Mouse (Mus musculus): ENCODE measurements around the gene Med14.

GRCm38 (mm10) chrX:12740396-12740795 is 21.5 kb downstream of the Med14 start:
- TF ChIP-seq CTCF (IDR thresholded peaks at IDR 0.05; ENCODE audit: extremely low read depth, insufficient read depth, insufficient read length, insufficient replicate concordance) (no peak), POLR2A (IDR thresholded peaks at IDR 0.05; ENCODE audit: low read depth, low read length) (no peak)
